Mouse (Mus musculus): ENCODE results near the gene Cmtm8.

Cmtm8 gene

GRCm38 (mm10) chr9:114821548-114822289 is 22.2 kb downstream of the Cmtm8 start:
- DNase-seq (ENCODE audit: low spot score in 2 of 2) = no peak

- no peak for DNase-seq (ENCODE audit: low spot score in 2 of 2)
Observed at GRCm38 (mm10) chr9:114818918-114819317, 25.0 kb downstream of the Cmtm8 start.

GRCm38 (mm10) chr9:114817012-114817411 is 26.9 kb downstream of the Cmtm8 start:
- DNase-seq (ENCODE audit: low spot score in 2 of 2) = no peak

- no peak for DNase-seq (ENCODE audit: low spot score in 2 of 2)
Observed at GRCm38 (mm10) chr9:114816121-114816520, 27.8 kb downstream of the Cmtm8 start.

DNA sequence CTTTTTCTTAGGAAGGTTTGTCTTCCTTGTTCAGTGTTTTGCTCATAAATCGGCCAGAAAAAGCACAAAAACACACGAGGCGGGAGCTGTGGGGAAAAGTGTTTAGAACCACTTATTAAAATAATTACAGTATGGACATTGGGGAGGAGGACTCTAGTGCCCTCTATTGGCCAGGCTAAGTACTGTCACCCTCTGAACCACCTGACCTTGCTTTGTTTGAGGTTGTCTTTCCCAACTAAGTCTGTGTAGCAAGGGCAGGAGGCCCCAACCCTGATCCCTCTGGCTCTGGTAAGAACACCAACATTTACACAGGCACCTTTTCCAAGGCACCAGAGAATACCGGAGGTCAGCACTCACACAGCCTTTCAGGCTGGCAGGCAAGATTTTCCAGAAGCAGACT is 28.6 kb downstream of the Cmtm8 start:
- DNase-seq (ENCODE audit: low spot score in 2 of 2) = no peak

DNA sequence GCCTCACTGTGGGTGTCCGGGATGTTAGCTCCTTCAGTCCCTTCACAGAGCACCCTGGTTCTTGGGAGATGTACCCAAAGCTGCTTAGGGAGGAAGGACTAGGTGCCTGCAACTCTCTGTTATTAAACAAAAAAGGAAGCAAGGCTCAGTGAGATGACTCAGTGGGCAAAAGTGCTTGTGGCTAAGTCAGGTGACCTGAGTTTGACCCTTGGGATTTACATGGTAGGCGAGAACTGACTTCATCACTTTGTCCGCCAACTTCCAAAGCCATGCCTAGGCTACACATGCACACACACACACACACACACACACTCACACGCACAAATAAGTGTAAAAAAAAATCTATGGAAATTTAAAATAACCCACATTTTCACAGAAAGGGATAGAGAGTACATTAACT is 32.0 kb downstream of the Cmtm8 start:
- DNase-seq (ENCODE audit: low spot score in 2 of 2) = no peak

DNA sequence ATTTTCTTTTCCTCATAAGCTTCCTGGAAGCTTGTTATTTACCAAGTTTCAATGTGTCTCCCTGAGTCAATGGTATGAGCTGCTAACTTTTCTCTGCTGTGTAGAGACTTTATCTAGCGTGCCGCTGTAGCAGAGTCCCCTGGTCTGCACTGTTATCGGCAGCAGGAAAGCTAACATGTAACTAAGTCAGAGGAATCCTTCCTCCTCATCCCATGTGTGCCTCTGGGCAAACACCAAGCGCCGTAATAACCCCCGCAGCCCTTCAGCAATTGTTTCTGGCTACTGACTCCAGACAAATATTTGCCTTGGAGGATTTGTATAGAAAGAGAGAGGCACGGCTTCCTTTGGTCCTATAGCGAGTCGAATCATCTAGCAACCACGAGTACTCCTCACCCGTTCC is 33.1 kb downstream of the Cmtm8 start:
- DNase-seq (ENCODE audit: low spot score in 2 of 2) = no peak

- no peak for DNase-seq (ENCODE audit: low spot score in 2 of 2)
Observed at GRCm38 (mm10) chr9:114808671-114809070, 35.3 kb downstream of the Cmtm8 start.

DNA sequence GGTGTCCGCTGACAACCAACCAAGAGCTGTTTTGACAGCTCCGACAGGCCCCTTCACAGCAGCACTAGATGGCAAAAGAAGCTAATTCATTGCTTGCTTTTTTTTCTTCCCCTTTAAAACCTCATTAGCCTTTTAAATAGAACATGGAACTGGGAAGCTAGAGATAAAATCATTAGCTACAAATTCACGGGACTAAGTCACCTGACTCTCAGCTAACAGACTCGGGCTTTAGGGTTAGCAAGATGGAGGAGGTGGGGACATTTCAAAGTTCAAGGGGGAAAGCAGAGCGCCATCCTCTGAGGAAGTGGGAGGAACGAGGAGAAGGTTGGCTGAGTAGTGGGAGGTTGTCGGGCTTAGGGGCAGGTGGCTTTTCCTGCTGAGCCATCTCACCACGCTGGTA is 36.7 kb downstream of the Cmtm8 start:
- DNase-seq (ENCODE audit: low spot score in 2 of 2) = no peak

DNA sequence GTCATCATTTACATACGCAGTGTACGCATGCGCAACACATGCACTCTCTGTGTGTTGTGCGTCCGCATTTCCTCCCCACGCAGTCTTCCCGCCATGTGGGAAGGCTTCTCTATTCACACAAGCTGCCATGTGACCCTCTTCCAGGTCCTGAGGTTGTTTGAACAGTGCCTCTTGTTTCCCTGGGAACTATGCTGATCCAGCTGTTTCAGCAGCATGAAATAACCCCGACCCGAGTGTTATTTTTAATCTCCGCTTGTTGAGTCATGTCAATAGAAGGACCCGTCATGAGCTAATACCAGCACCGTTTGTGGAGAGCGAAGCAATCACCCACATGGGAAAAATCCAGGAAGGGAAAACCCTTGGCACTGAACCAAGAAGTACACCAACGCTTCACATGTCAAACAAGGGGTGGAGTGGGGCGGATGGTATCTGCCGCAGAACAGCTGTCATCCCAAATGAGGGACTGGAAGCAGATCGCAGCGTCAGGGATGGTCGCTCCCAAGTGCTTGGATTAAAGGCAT is 38.7 kb downstream of the Cmtm8 start:
- DNase-seq (ENCODE audit: low spot score in 2 of 2) = peak; percentile 34 to 41

DNA sequence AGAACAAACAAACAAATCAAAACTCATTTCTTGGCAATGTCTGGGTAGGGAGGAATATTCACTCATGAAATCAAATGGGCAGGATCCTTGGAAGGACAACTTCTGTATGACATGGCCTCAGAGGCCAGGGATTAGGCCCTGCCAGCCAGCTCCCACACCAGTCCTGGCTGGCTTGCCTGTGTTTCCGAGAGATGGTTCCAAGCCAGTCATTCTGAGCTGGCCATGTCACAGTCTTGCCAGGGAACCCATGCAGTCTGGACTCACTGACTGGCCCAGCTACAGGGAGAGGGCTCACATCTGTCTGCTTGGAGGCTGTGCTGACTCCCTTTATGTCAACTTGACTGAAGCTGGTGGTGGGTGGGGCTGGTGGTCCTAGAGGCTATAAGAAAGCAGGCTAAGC is 41.8 kb downstream of the Cmtm8 start:
- DNase-seq (ENCODE audit: low spot score in 2 of 2) = no peak

DNA sequence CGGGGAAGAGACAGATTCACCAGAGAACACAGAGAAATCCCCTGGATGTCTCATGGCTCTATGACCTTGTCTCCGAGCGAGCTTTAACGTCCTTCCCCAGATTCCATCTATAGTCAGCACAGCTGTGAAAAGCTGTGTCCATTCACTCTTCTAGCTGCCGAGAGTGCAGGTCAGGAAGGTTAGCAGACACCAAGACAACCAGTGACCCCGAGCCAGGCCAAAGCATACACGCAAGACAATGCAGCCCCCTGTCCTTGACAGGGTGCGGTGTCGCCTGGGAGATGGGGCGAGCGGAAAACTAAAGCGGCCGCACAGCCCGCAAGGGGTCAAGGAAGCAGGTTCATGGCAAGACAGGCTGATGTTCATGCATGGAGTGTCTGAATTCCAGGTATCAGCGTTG is 42.7 kb downstream of the Cmtm8 start:
- no peak for DNase-seq (ENCODE audit: low spot score in 2 of 2)

DNA sequence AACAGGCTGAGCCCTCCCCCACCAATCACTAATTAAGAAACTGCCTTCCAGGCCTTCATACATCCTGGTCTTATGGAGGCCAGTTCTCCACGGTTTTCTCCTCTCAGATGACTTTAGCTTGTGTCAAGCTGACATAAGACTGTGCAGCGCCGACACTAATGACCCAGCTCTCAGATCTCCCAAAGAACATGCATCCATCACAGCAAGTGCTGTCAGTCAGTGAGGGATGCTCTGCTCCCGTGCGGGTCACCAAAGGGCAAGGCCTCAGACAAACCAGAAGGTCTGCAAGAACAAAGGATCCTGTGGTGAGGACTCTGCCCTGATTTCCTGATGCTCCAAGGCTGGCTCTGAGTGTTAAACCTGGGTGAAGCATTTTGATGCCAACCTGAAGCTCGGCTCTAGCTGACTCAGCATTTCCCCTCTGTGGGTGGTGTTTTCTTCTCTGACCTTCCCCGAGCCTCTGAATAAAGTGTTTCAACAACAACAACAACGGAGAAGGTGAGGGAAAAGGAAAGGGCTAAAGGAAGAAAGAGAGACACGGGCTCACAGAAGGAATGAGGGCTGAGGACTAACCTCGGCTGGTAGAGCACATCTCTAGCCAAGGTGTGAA is 44.4 kb downstream of the Cmtm8 start:
- no peak for DNase-seq (ENCODE audit: low spot score in 2 of 2)

GRCm38 (mm10) chr9:114798845-114799244 is 45.1 kb downstream of the Cmtm8 start:
- DNase-seq (ENCODE audit: low spot score in 2 of 2) = no peak

- DNase-seq (ENCODE audit: low spot score in 2 of 2) = peak; percentile 75 to 80
Observed at GRCm38 (mm10) chr9:114797329-114798004, 46.5 kb downstream of the Cmtm8 start.

DNA sequence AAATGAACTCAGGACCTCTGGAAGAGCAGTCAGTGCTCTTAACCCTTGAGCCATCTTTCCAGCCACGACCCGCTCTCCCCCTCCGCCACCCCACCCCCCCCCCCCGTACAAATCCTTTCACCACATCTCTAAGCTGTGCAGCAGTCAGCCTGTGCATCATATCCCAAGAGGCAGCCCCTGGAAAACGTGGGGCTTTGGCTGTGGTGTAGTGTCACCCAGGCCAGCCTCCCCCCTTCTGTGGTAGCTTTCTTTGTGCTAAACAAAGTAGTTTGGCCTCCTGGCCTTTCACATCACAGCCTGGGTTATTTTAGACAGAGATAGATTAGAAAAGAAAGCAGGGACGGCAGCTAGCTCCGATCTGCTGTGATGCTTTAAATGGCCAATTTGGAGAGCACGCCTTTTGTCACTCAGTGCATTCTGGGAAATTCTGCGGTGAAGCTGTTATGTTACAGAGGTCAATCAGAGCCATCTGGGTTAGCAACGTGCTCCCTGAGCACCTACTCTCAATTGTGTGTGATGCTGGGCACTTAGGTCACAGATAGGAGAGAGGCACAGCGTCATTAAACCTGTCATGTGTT is 47.4 kb downstream of the Cmtm8 start:
- no peak for DNase-seq (ENCODE audit: low spot score in 2 of 2)

- no peak for DNase-seq (ENCODE audit: low spot score in 2 of 2)
Observed at GRCm38 (mm10) chr9:114794491-114794890, 49.5 kb downstream of the Cmtm8 start.

DNA sequence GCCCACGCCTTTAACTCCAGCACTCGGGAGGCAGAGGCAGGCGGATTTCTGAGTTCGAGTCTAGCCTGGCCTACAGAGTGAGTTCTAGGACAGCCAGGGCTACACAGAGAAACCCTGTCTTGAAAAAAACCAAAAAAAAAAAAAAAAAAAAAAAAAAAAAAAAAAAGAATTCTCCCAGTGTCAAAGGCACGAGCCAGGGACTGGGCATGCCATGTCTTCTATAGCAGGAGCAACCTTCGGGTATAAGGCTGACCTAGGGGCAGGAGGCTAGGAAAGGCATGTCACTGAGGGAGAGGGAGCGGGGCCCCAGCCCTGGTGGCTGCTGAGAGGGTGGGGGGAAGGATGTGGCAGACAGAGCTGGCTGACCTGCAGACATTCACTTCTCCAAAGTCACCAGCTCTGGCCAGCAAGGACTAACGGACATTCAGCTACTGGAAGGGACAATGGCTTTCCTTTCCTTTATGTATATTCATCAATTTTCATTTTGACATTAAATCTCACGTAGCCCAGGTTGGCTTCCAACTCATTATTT is 50.1 kb downstream of the Cmtm8 start:
- no peak for DNase-seq (ENCODE audit: low spot score in 2 of 2)

DNA sequence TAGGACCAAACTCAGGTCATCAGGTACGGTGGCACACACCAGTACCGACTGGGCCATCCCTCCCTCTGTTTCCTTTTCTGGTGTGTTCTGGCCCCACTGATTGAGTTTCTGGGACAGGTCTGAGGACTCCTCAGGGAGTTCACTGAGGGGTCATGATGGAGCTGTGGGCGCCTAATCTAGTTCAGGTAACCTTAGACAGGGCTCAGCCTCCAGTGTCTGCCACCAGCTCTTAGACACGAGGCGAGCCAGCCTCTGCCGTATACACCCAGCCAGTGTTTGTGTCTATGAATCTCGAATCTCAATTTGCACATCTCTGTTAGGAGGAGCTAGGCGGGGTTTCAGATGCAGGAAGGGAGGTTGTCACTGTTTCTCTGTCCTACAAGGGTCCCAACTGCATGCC is 54.0 kb downstream of the Cmtm8 start:
- DNase-seq (ENCODE audit: low spot score in 2 of 2) = no peak

DNA sequence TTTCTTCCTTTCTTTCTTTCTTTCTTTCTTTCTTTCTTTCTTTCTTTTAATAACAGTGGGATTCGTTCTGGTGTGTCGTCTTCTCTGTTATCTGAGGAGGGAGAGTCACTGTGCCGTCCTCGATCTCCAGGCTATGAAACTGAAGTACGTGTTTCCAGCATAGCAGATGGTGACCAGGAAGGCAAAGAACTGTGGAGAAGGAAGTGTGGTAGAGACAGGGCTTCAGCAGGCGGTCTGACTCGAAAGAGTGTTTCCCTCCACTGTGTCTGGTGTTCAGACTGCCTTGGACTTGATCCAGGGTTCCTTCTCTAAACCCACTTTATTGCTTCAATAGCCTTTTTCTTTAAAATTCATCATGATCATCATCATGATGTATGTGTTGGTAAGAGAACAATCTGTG is 54.4 kb downstream of the Cmtm8 start:
- no peak for DNase-seq (ENCODE audit: low spot score in 2 of 2)

- no peak for DNase-seq (ENCODE audit: low spot score in 2 of 2)
Observed at GRCm38 (mm10) chr9:114788697-114789096, 55.3 kb downstream of the Cmtm8 start.

DNA sequence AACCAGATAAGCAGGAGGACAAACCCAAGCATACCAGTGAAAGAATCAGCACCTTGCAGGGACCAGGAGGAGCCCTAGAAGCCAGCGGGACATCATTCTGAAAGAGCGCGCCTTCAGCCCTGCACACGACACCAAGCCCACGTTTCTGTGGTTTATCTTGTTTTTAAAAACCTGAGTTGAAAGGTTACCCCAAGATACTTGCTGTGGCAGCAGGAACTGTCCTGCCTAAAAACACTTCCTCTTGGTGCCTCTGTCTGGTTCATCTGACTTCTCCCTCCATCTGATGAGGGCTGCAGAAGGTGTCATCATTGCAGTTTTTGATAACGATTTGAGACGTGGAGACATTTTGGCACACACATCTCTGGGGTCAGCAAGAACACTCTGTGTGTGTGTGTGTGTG is 56.2 kb downstream of the Cmtm8 start:
- no peak for DNase-seq (ENCODE audit: low spot score in 2 of 2)

Data from right cerebral cortex, postnatal 36 days (tissue).